Mouse (Mus musculus) liver, adult (tissue): ENCODE measurements at regions not wholly inside any gene's neighbourhood (a gene's known extent, or its start where the extent isn't known, plus 50 kb on each side); places are given as distances from the start of the nearest gene placed in this dataset.

Experiments used
- GATA4 ChIP-seq: IDR thresholded peaks from 2 replicates; pipeline ENCODE4 v1.6.1; 2014; ENCODE audit warnings: mild to moderate bottlenecking, low read length; ENCODE audit not compliant: insufficient replicate concordance

DNA sequence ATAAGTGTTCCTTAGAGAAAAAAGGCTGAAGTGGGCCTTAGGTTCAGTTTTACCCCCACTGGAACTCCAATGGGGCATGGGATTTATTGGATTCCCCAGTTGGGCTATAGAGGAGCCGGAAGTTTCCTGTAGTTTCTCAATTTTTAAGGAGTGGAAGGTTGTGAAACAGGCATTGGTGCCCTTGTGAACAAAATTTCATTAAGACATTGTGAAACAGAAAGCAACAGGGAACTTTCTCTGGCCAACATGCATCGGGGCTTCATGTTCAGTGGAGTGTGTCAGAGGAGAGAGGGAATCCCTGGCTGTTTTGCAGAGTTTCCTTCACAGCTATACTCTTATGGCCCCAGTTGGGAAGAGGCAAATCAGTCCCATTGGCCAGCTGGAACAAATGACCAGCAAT, 441.6 kb upstream of the A1bg start:
- no peak for TF ChIP-seq GATA4

DNA sequence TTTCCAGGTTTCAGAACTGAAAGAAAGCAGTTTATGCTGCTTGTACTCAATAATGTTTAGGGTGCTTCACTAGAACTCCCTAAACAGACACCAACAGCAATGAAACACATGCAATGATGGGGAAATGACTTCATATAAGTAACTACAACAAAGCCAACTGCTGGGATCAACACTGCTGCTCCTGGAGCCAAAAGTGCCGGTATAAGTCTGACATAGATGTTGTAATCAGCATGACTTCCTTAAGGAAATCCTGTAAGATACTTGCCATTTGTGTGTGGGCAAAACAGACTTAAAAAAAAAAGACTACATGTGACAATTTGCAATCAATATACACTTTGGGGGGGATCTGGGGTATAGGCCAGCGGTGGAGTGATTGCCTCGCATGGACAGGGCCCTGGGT, 438.4 kb upstream of the A1bg start:
- TF ChIP-seq GATA4 = peak; percentile 78; the same call in 1 of the 2 replicates

DNA sequence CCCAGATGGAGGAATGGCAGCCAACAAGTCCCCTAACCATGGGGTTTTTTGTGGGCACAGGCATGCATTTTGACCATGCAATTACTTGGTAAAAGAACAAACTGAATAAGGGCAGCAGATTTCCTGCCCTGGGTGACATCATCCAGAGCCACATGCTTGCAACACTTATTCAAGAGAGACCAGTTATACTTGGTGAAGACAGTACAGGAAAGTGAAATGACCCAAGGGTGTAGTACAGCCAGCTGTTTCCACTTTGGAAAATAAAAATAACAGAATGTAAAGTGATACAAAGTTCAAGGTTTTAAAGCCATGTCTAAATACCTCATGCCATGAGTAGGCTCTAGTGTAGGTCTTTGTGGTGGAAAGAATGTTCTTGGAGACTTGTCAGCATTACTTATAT, 432.5 kb upstream of the A1bg start:
- no peak for TF ChIP-seq GATA4

DNA sequence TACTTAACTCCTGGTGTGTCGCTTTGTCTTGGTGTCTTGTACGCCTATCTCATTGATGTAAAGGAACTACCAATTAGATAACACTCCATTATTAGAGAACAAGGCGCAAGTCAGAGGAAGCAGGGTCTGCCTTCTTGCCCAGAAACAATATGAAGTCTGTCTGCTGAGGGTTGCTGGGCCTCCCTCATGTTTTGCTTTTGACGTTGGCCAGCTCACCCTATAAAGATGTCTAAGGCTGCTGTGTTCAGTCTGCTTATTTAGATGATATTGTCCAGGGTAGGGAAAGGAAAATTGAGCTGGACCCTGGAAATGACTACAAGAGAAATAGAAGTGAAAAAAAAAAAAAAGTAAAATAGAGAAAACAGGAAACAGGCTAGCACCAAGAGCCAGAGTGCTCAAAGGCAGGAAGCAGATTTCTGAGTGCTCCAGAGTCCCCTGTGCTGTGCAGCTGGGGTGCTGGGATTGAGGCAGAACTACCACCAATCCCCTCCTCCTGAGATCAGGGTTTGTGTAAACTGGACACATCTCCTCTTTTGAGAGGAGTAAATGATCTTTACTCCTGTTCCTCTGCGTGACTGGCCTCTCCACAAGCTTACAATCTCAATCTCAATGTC, 429.0 kb upstream of the A1bg start:
- TF ChIP-seq GATA4 = no peak

DNA sequence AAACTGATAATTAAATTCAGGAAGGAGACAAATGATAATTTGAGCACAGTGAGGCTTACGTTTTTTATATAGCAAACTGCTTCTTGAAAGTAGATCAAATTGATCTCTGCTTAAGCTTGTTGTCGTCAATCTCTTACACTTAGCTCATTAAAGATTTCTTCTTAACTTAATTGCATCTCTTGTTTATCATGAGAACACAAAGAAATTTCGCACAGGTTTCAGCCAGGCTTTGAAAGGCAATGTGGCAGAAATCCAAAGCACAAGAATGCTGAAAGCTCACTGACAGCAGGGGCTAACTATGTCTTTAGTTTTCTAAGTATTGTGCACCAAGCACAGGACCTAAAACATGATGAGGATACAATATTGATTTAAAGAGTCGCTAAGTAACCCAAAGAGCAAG, 422.3 kb upstream of the A1bg start:
- TF ChIP-seq GATA4 = no peak

DNA sequence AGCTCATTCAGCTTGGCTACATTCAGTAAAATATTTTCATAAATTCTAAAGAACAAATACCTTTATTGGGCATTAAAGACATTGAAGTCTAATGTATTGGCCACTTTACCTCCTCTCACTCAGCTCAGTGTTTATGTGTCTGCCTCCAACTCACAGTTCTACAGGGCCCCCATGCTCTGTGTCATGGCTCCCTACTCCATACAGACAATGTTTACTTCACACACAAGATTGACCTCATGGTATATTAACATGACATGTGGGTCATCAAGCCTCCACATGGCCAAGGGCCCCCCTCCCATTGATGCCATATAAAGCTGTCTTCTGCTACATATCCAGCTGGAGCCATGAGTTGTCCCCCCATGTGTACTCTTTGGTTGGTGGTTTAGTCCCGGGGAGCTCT, 419.8 kb upstream of the A1bg start:
- TF ChIP-seq GATA4 = no peak

DNA sequence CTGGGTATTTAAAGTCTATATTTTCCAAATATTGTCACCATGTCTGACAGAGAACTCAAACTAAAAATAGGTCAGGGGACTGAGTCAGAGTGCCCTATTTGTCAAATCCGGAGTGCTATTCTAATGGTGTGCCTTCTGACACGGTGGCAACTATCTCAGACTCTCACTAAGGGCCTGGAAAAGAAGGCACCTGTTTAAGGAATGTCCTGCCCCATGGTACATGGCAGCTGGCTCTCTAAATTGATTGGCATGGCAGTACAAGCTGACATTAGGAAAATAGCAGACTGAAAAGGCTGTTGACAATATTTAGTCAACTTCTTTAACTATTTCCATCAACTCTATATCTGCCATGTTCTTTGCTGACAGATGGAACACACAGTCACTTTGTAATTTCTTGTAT, 405.1 kb upstream of the A1bg start:
- no peak for TF ChIP-seq GATA4

DNA sequence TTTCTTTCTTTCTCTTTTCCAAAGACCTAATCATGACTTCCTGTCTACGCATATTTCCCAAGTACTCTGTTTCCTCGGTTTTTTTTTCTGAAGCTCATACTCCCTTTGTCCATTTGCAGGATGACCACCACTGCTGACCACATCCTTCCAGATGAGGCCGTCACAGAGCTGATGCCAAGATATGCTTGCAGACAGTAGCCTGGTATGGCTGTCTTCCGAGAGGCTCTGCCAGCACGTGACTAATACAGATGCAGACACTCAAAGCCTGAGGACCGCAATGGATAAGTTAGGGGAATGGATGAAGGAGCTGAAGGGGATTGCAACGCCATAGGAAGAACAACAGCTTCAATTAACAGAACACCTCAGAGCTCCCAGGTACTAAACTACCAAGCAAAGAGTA, 399.4 kb upstream of the A1bg start:
- no peak for TF ChIP-seq GATA4

DNA sequence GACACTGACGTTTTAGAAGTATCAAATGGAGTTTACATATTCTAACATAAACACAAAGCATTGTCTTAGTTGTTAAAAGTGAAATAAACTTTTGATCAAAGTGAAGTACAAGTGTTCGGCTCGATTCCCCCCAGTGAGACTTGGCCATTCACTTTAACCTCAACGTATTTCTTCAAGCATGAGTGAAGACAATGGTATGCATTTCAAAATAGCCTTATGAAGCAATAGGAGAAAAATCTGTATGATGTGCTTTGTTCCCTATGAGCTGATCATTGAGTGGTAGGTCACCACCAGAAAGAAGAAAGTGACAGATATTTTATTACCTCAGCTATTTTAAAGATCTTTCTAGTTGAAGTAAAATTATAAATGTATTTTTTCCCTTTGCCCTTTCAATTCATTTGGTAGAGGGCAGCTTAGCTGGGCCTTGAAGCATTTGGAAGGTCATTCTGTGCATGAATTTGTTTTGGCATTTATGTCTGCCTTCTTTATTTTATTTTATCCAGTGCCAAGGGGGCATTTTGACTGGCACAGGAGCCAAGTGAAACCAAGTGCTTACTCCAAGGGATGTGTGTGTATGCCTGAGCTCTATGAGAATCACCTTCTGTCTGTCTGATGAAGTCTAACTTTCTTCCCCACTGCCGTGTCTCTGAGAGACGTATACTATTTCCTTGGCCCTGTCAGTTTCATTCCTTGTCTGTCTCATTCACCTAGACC, 386.8 kb upstream of the A1bg start:
- no peak for TF ChIP-seq GATA4

DNA sequence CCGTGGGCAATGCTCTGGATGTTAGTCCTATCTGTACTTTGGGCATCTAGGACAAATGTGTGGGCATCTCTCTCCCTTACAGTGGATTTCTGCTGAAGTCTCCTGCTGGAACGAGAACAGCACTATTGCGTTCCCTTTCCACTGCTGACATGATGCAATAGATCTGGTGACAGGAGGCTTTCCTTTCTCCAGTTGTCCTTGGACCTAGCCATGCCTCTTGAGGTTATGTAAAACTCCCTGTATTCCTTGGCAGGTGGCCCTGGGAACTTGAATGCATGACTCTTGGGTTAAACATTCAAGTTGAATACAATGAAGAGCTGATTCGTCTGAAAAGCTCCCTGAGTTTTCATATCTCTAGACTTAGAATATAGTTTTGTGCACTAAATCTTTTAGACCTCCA, 386.1 kb upstream of the A1bg start:
- no peak for TF ChIP-seq GATA4

DNA sequence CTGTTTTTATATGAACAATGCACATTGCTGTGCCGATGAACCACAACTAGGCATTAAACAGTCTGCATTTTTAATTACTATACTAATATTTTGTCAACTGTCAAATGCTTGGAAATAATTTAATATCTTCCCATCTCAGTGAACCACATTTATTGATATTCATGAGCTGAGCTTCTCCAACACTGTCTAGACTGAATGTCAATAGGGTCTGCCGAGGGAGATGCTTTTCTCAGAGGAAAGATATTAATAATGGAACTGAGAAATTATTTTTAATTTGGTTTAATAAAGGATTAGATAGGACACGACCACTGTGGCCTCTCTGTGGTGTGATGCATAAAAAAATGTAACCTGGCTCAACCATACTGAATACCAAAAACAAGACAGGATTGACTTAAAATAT, 381.7 kb upstream of the A1bg start:
- TF ChIP-seq GATA4 = no peak

DNA sequence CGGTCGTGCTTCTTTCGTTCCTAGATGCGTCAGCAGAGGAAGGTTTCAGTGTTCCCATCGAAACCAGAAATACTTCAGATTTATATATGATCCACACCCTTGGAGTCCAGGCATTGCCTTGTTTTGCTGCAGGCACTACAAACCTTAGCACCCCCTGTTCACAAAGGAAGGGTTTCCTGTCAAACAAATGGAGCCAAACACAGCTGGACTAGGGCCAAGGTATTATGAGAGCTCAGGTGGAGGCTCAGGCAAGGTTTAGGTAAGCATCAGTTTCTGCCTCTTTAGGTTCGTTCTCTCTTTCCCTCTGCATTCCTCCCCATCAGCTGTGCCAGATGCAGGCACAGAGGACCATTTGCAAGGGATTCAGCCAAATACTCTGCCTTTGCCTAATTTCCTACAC, 377.0 kb upstream of the A1bg start:
- TF ChIP-seq GATA4 = no peak

DNA sequence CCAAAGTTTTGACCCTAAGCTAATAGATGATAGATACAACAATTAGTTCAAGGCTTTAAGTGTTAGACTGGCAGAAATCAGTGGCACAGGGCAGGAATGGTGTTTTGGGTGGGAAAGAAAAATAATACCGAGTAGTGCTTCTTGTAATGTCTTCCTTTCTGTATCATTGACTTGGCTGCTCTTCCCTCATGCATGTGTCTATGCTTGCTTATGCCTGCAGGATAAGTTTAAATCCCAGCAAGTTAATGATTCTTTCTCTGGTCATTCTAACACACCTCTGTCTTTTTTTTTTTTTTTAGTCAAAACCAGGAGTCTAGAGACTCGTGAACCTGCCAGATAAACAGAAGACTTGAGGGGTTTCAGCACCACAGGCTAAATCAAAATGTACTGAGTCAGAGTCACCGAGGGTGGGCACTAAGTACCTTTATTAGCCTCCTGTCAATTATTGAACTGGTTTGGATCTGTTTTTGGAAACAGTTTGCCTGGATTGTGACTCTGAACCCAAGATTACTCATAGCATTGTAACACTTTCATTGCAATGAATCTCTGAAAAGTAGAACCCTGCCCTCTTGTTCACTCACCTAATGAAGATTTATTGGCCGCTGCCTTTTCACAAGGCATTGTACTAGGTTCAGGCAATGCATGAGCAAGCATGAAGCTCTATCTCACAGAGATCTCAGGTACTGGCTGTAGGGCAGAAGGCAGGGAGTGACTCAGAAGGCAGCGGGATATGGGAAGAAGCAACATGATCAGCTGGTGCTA, 374.8 kb upstream of the A1bg start:
- TF ChIP-seq GATA4 = no peak

DNA sequence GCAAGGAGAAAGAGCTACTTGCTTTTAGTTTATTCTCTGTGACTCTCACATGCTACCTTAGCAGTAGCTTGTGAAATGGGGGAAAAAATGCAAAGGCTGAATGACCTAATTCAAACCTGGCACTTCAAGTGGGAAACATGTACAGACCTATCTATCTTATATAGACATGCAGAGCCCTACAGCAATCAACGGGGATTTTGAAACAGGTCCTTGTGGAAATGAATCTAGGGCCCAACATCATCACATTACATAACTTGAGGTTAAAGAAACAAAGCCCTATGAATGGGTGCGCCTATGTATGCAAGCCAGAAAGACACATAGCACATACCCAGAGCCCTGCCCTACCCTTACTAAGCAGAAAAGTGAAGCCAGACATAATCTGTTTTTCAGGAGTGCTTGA, 371.8 kb upstream of the A1bg start:
- no peak for TF ChIP-seq GATA4

DNA sequence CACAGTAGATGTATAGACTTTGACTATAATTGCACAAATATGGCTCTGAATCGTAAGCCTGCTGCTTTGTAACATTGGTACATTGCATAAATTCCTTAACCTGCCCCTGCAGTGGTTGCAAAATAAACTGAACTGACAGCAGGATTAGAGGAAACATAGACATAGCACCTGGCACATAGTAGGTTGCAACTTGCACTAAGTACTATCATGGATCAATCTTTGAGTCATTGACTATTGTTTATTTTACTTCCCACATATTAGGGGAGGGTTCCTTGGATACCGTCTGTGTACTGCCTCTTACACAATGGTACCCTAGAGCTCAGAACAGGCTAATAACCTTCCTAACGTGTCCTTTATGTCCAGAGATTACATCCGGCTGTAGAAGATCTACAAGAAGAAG, 371.3 kb upstream of the A1bg start:
- no peak for TF ChIP-seq GATA4

DNA sequence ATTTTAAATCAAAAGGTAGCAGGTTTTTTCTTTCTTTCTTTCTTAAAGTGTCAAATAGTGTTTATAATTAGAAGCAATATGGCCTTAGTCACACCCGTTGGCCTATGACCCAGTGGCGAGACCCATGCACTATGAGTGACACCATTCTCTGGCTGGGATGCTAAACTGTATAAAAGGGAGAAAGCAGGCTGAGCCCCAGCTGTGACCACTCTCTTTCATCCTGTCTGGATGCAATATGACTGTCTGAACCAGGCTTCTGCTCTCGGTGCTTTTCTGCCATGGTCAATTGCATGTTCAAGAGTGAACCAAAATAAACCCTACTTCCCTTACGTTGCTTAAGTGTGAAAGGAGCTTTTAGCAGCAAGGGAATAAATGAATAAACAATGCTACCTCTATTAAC, 346.0 kb upstream of the A1bg start:
- no peak for TF ChIP-seq GATA4
